Mouse (Mus musculus) forebrain, embryonic 12.5 days (tissue): ENCODE measurements around the gene Ap1s2. TPM values are rescaled to one million over a fixed set of nuclear protein-coding genes. Genes with fewer than 3 reads are reported as not detected.
A peak's percentile ranks its signal among the peaks of the same experiment; 100 is the strongest.

Source experiments
- ATAC-seq: fragments of 200-750 bp; cut with Nextera tagmentation; 2 replicates; pipeline ENCODE4 v1.8.0; 2017; ENCODE audit warnings: moderate TSS enrichment; ENCODE audit not compliant: low FRiP score
- H3K27ac ChIP-seq: fragments of 300-500 bp; sonication (generic); 2 replicates; pipeline ENCODE4 v1.5.1; 2016; ENCODE audit warnings: mild to moderate bottlenecking
- H3K27me3 ChIP-seq: fragments of 300-500 bp; sonication (generic); 2 replicates; pipeline ENCODE4 v1.6.1; 2016; ENCODE audit warnings: mild to moderate bottlenecking
- H3K36me3 ChIP-seq: fragments of 300-500 bp; sonication (generic); replicated peaks from 2 replicates; pipeline ENCODE4 v1.6.1; 2016; ENCODE audit warnings: mild to moderate bottlenecking
- H3K4me1 ChIP-seq: fragments of 300-500 bp; sonication (generic); 2 replicates; pipeline ENCODE4 v1.6.1; 2016
- H3K4me2 ChIP-seq: fragments of 300-500 bp; sonication (generic); 2 replicates; pipeline ENCODE4 v1.6.1; 2016; ENCODE audit warnings: mild to moderate bottlenecking, moderate library complexity
- H3K4me3 ChIP-seq: fragments of 300-500 bp; sonication (generic); replicated peaks from 2 replicates; pipeline ENCODE4 v1.5.1; 2016; ENCODE audit warnings: mild to moderate bottlenecking
- H3K9ac ChIP-seq: fragments of 300-500 bp; sonication (generic); 2 replicates; pipeline ENCODE4 v1.6.1; 2016; ENCODE audit warnings: mild to moderate bottlenecking
- H3K9me3 ChIP-seq: fragments of 300-500 bp; sonication (generic); 2 replicates; pipeline ENCODE4 v1.6.1; 2016
- WGBS: fragments of 180-500 bp; shearing (Covaris S2); methylation state at CpG from one replicate; pipeline ENCODE4 v1.1.7; 2016; 5-methylcytosine and 5-hydroxymethylcytosine counted together
- polyA plus RNA-seq: library from polyadenylated mRNA; unstranded; fragments of >200 nt; fragmentation: Nextera tagmentation; extraction: Ambion mirVana; gene quantifications from 2 replicates; pipeline ENCODE4 v1.2.1, GENCODE M21; 2016

Ap1s2 gene
- 48.3 and 52.2 TPM in 2 replicates for polyA plus RNA-seq

- peak within 1 kb of the TSS; percentile 52 for H3K4me2 ChIP-seq
- no peaks in the 10 kb centered on the region for H3K36me3 ChIP-seq
- no peaks in the 10 kb centered on the region for H3K9me3 ChIP-seq
- H3K4me3 ChIP-seq, result peak within 1 kb of the TSS; percentile 61
- no peaks in the 10 kb centered on the region for H3K4me1 ChIP-seq
- 22% methylated on average over 60 of the region's 80 CpGs for WGBS
- peak within 1 kb of the TSS; percentile 94 for H3K27ac ChIP-seq
- peak within 1 kb of the TSS; percentile 61 for H3K9ac ChIP-seq
- peak; percentile 99 for ATAC-seq
- H3K27me3 ChIP-seq, result no peaks in the 10 kb centered on the region; the same call in none of the 2 replicates
Measured at GRCm38 (mm10) chrX:163908337-163909250, at the start of gene Ap1s2. TSS of gene Ap1s2 (plus strand) at chrX:163909017.

GRCm38 (mm10) chrX:163867711-163868379 lies 41.0 kb upstream of the Ap1s2 start:
- Histone ChIP-seq H3K36me3 (no peaks in the 10 kb centered on the region), H3K9me3 (no peaks in the 10 kb centered on the region), H3K27ac (no peak overlapping the region), H3K4me1 (no peaks in the 10 kb centered on the region), H3K9ac (no peak overlapping the region), H3K27me3 (0 out of 2 replicates have a peak, but pooled peaks cover 11% of the 10 kb centered on the region), H3K4me3 (no peak overlapping the region), H3K4me2 (no peak overlapping the region)
- ATAC-seq, result no peak
- WGBS, result 46% methylated on average over 5 of the region's 5 CpGs

GRCm38 (mm10) chrX:163868659-163869278 lies 40.0 kb upstream of the Ap1s2 start:
- no peaks in the 10 kb centered on the region for H3K4me1 ChIP-seq
- no peak overlapping the region for H3K4me2 ChIP-seq
- 78% methylated on average over 11 of the region's 11 CpGs for WGBS
- H3K36me3 ChIP-seq, result no peaks in the 10 kb centered on the region
- no peaks in the 10 kb centered on the region for H3K9me3 ChIP-seq
- H3K27me3 ChIP-seq, result 0 out of 2 replicates have a peak, but pooled peaks cover 11% of the 10 kb centered on the region
- no peak overlapping the region for H3K4me3 ChIP-seq
- H3K27ac ChIP-seq, result no peak overlapping the region
- no peak overlapping the region for H3K9ac ChIP-seq
- no peak for ATAC-seq

- Histone ChIP-seq H3K4me2 (no peak overlapping the region), H3K9ac (no peak overlapping the region), H3K4me1 (no peaks in the 10 kb centered on the region), H3K36me3 (no peaks in the 10 kb centered on the region), H3K9me3 (no peaks in the 10 kb centered on the region), H3K27ac (no peak overlapping the region), H3K27me3 (peaks cover 25% of the 10 kb centered on the region; the same call in 1 of the 2 replicates), H3K4me3 (no peak overlapping the region)
- 90% methylated on average over 3 of the region's 3 CpGs for WGBS
- ATAC-seq, result no peak
Measured at GRCm38 (mm10) chrX:163875932-163876331, 32.9 kb upstream of the Ap1s2 start.

DNA sequence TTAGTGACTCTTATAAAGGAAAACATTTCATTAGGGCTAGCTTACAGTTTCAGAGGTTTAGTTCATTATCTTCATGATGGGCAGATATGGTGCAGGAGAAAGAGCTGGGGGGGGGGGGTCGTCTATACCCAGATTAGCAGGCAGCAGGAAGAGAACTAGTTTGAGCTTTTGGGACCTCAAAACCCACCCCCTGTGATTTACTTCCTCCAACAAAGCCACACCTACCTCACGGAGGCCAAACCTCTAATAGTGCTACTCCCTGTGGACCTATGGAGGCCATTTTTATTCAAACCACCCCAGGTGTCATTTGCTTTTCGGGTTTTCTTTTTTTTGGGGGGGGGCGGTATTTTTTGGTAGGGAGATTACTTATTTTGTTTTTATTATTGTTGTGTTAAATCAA lies 32.2 kb upstream of the Ap1s2 start:
- WGBS, result 71% methylated on average over 3 of the region's 4 CpGs
- Histone ChIP-seq H3K27ac (no peak overlapping the region), H3K36me3 (no peaks in the 10 kb centered on the region), H3K27me3 (peaks cover 29% of the 10 kb centered on the region; the same call in 1 of the 2 replicates), H3K9ac (no peak overlapping the region), H3K4me2 (no peak overlapping the region), H3K4me1 (no peaks in the 10 kb centered on the region), H3K9me3 (no peaks in the 10 kb centered on the region), H3K4me3 (no peak overlapping the region)
- no peak for ATAC-seq

GRCm38 (mm10) chrX:163879039-163879438 lies 29.8 kb upstream of the Ap1s2 start:
- no peak overlapping the region for H3K4me3 ChIP-seq
- no peaks in the 10 kb centered on the region for H3K9me3 ChIP-seq
- no peaks in the 10 kb centered on the region for H3K4me1 ChIP-seq
- H3K36me3 ChIP-seq, result no peaks in the 10 kb centered on the region
- no peak for ATAC-seq
- H3K4me2 ChIP-seq, result no peak overlapping the region
- 81% methylated on average over 6 of the region's 6 CpGs for WGBS
- no peak overlapping the region for H3K9ac ChIP-seq
- H3K27me3 ChIP-seq, result peaks cover 35% of the 10 kb centered on the region; the same call in 1 of the 2 replicates
- no peak overlapping the region for H3K27ac ChIP-seq

DNA sequence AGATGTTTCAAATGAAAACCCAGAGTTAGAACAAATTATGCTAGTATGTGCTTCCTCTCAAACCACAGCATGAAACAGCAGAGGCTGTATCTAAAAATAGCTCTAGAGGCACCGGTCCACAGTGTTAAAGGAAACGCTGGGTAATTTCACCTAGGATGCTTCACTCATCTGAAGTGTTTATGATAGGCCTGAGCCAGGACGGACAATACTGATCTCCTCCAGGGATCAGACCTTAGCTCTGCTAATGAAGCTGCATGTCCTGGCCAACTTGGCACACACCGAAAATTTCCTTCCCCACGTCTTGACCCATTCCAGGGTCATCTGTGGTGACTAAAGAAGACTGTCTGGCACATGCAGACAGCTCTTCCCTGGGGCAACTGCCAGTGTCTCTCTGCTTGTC lies 29.4 kb upstream of the Ap1s2 start:
- H3K4me3 ChIP-seq, result no peak overlapping the region
- H3K9me3 ChIP-seq, result no peaks in the 10 kb centered on the region
- H3K27me3 ChIP-seq, result peaks cover 35% of the 10 kb centered on the region; the same call in 1 of the 2 replicates
- H3K9ac ChIP-seq, result no peak overlapping the region
- H3K4me1 ChIP-seq, result no peaks in the 10 kb centered on the region
- H3K27ac ChIP-seq, result no peak overlapping the region
- no peak overlapping the region for H3K4me2 ChIP-seq
- no peaks in the 10 kb centered on the region for H3K36me3 ChIP-seq
- no peak for ATAC-seq
- 73% methylated on average over 5 of the region's 5 CpGs for WGBS

GRCm38 (mm10) chrX:163885539-163885981 lies 23.3 kb upstream of the Ap1s2 start:
- H3K4me2 ChIP-seq, result no peak overlapping the region
- ATAC-seq, result peak; percentile 77; the same call in 1 of the 2 replicates
- H3K36me3 ChIP-seq, result no peaks in the 10 kb centered on the region
- H3K4me1 ChIP-seq, result no peaks in the 10 kb centered on the region
- H3K27ac ChIP-seq, result no peak overlapping the region
- H3K9ac ChIP-seq, result no peak overlapping the region
- no peak overlapping the region for H3K4me3 ChIP-seq
- H3K27me3 ChIP-seq, result peaks cover 24% of the 10 kb centered on the region
- WGBS, result 42% methylated on average over 4 of the region's 4 CpGs
- no peaks in the 10 kb centered on the region for H3K9me3 ChIP-seq

DNA sequence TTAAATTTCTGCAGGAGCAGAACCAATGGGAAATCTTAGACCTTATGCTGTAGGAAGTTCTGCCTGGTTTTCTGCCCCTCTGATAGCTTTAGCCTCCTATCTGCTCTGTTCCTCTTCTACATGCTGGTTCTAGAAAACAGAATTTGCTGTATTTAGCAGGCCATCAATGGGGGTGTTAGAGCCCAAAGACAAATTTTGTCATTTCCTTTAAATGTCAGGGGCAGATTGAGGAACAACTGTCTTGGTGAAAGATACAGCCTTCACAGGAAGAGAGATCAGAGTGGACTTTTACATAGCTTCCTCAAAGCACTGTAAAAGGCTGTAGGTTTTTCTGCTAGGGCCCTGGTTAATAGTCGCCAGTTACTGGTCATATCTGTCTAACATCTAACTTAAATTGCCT lies 11.5 kb upstream of the Ap1s2 start:
- no peaks in the 10 kb centered on the region for H3K4me1 ChIP-seq
- H3K36me3 ChIP-seq, result no peaks in the 10 kb centered on the region
- no peaks in the 10 kb centered on the region for H3K9me3 ChIP-seq
- no peak for ATAC-seq
- no peak overlapping the region for H3K27ac ChIP-seq
- H3K4me2 ChIP-seq, result no peak overlapping the region
- 91% methylated on average over 1 of the region's 1 CpGs for WGBS
- peaks cover 10% of the 10 kb centered on the region; the same call in 1 of the 2 replicates for H3K27me3 ChIP-seq
- H3K4me3 ChIP-seq, result no peak overlapping the region
- H3K9ac ChIP-seq, result no peak overlapping the region

- WGBS, result 77% methylated on average over 5 of the region's 5 CpGs
- peaks cover 17% of the 10 kb centered on the region for H3K27me3 ChIP-seq
Measured at GRCm38 (mm10) chrX:163899431-163900020, 9.3 kb upstream of the Ap1s2 start.

GRCm38 (mm10) chrX:163906861-163907260 lies 2.0 kb upstream of the Ap1s2 start:
- H3K36me3 ChIP-seq, result no peaks in the 10 kb centered on the region
- H3K9me3 ChIP-seq, result no peaks in the 10 kb centered on the region
- H3K9ac ChIP-seq, result no peak overlapping the region
- no peak overlapping the region for H3K27ac ChIP-seq
- ATAC-seq, result no peak
- no peak overlapping the region for H3K4me3 ChIP-seq
- H3K4me2 ChIP-seq, result no peak overlapping the region
- WGBS, result 71% methylated on average over 2 of the region's 2 CpGs
- H3K27me3 ChIP-seq, result peaks cover 7% of the 10 kb centered on the region; the same call in 1 of the 2 replicates
- no peaks in the 10 kb centered on the region for H3K4me1 ChIP-seq

More at GRCm38 (mm10) chrX:163899431-163900020, 9.3 kb upstream of the Ap1s2 start:
- Histone ChIP-seq H3K4me2 (no peak overlapping the region), H3K9ac (no peak overlapping the region), H3K9me3 (no peaks in the 10 kb centered on the region), H3K4me3 (no peak overlapping the region), H3K36me3 (no peaks in the 10 kb centered on the region), H3K27ac (no peak overlapping the region), H3K4me1 (no peaks in the 10 kb centered on the region)
- ATAC-seq, result no peak

DNA sequence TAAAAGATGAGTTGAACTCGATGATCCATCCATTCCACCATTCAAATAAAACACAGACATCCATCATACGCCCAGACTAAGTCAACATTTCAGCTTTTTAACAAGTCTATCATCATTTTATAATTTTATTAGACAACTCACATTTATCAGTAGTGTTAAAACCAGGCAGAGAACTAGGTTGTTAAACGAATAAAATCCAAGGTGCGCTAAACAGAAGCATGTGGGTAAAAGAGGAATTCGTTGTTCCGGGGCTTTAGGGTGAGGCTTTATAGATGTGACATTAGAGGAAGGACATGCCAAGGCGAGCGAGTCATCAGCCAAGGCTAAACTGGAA lies 847 bp upstream of the Ap1s2 start:
- no peak for ATAC-seq
- no peaks in the 10 kb centered on the region for H3K9me3 ChIP-seq
- H3K36me3 ChIP-seq, result no peaks in the 10 kb centered on the region
- H3K4me1 ChIP-seq, result no peaks in the 10 kb centered on the region
- peak overlapping the region; percentile 85 for H3K27ac ChIP-seq
- H3K9ac ChIP-seq, result no peak overlapping the region
- H3K4me2 ChIP-seq, result peak overlapping the region; percentile 52
- H3K27me3 ChIP-seq, result peaks cover 5% of the 10 kb centered on the region
- peak overlapping the region; percentile 61 for H3K4me3 ChIP-seq
- WGBS, result 32% methylated on average over 8 of the region's 8 CpGs
